Mouse (Mus musculus): ENCODE results near the gene Tmtc2.

DNA sequence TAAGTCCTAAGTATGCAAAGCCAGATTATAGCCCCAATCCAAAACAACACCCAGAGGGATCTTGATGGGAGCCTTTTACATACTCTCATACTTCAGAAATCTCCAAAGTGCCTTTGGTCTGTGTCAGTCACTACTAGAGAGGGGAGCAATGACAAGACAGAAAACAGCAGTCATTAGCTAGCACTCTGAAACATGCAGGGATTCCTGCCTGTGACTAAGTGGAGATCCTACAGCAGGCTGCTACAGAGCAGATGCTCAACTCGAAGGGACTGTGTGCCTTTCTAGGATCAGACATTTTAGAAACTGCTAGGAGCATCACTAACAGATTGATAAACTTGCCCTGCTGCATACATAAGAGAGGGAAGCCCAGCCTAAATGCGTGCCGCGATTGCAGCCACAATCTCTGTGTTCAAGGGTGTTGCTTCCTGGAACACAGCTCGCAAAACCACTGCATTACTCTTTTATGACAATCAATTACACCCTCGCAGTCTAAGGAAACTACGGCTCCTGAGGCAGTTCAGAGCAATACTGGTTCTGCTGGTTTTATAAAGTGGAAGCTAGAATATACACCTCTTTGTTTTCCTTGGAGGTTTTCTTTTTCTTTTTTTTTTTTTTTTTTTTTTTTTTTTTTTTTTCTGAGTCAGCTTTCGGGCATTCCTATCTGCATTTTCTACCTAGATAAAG lies 50.7 kb downstream of the Tmtc2 start:
- TF ChIP-seq CTCF (IDR thresholded peaks at IDR 0.05; ENCODE audit: borderline replicate concordance, extremely low read depth, insufficient read depth, insufficient read length) (no peak), POLR2A (IDR thresholded peaks at IDR 0.05; ENCODE audit: borderline replicate concordance, extremely low read depth, insufficient read depth, insufficient read length, poor library complexity, severe bottlenecking) (no peak)
